Mouse (Mus musculus) kidney, postnatal 0 days (tissue): Measurements from ENCODE around the gene Vwa3a. TPM values are rescaled to one million over a fixed set of nuclear protein-coding genes. Genes with fewer than 3 reads are reported as not detected.

ENCODE experiments used
- ATAC-seq: fragments of 200-750 bp; cut with Nextera tagmentation; replicated peaks from 2 replicates; pipeline ENCODE4 v1.8.0; 2017; ENCODE audit warnings: low read depth, moderate number of reproducible peaks, moderate TSS enrichment, moderate library complexity; ENCODE audit not compliant: low FRiP score
- DNase-seq: peaks from one replicate; pipeline ENCODE4 v3.0.0-alpha.2; 2016; ENCODE audit warnings: low spot score
- H3K27ac ChIP-seq: fragments of 300-500 bp; sonication (generic); 2 replicates; pipeline ENCODE4 v1.5.1; 2014; ENCODE audit warnings: mild to moderate bottlenecking
- H3K27me3 ChIP-seq: fragments of 300-500 bp; sonication (generic); 2 replicates; pipeline ENCODE4 v1.6.1; 2014; ENCODE audit warnings: low read length, mixed read lengths; ENCODE audit not compliant: insufficient read depth
- H3K36me3 ChIP-seq: fragments of 300-500 bp; sonication (generic); 2 replicates; pipeline ENCODE4 v1.6.1; 2014; ENCODE audit warnings: low read length, mixed read lengths; ENCODE audit not compliant: insufficient read depth
- H3K4me1 ChIP-seq: fragments of 300-500 bp; sonication (generic); replicated peaks from 2 replicates; pipeline ENCODE4 v1.6.1; 2014; ENCODE audit warnings: antibody characterized with exemption, low read length, mixed read lengths; ENCODE audit not compliant: insufficient read depth
- H3K4me2 ChIP-seq: fragments of 300-500 bp; sonication (generic); 2 replicates; pipeline ENCODE4 v1.6.1; 2014; ENCODE audit warnings: mild to moderate bottlenecking, low read length, moderate library complexity, mixed read lengths
- H3K4me3 ChIP-seq: fragments of 300-500 bp; sonication (generic); replicated peaks from 2 replicates; pipeline ENCODE4 v1.5.1; 2014; ENCODE audit warnings: low read depth, low read length
- H3K9ac ChIP-seq: fragments of 300-500 bp; sonication (generic); 2 replicates; pipeline ENCODE4 v1.6.1; 2014; ENCODE audit warnings: low read depth, low read length
- H3K9me3 ChIP-seq: fragments of 300-500 bp; sonication (generic); replicated peaks from 2 replicates; pipeline ENCODE4 v1.6.1; 2016; ENCODE audit warnings: low read length, inconsistent platforms, mixed read lengths
- CTCF ChIP-seq: IDR thresholded peaks from 2 replicates; pipeline ENCODE4 v1.5.1; 2016; ENCODE audit warnings: antibody characterized with exemption, low read depth, mild to moderate bottlenecking, moderate library complexity
- WGBS: fragments of 180-500 bp; shearing (Covaris S2); extraction: QIAGEN DNeasy Blood & Tissue Kit; methylation state at CpG from one replicate; pipeline ENCODE4 v1.1.7; 2014; 5-methylcytosine and 5-hydroxymethylcytosine counted together
- polyA plus RNA-seq: library from polyadenylated mRNA; unstranded; fragments of >200 nt; fragmentation: Nextera tagmentation; extraction: Ambion mirVana; gene quantifications from 2 replicates; pipeline ENCODE4 v1.2.1, GENCODE M21; 2015

The Vwa3a gene
- 0.13 and 0.15 TPM in 2 replicates for polyA plus RNA-seq

DNA sequence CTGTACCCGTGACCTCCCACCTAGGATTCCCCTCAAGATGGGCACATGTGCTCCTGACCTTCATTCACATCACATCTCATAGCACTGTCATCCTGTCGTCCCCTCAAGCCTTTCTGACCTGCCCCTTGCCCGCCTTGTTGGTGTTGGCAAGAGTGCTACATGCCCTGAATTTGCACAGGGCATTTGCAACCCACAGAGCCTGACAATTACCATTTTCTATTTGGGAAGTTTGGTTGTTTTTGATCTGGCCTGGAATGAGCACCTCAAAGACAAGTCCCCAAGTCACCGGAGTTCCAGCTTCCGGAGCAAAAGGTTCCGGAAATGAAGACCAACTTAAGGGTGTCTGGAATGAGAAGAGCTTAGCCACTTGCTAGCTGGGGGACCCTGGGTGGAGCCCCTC lies at the start of gene Vwa3a:
Gene Vwa3a (plus strand): TSS at position 301 of the 400 bp plus-strand sequence.
- no peak within 1 kb of the TSS for H3K9ac ChIP-seq
- TF ChIP-seq CTCF: no peak
- no peak within 1 kb of the TSS for H3K4me3 ChIP-seq
- H3K4me2 ChIP-seq: no peak within 1 kb of the TSS
- DNase-seq: no peak
- WGBS: 73% methylated on average over 6 of the region's 6 CpGs
- no peaks in the 10 kb centered on the region for H3K9me3 ChIP-seq
- H3K27me3 ChIP-seq: no peaks in the 10 kb centered on the region
- no peaks in the 10 kb centered on the region for H3K36me3 ChIP-seq
- H3K4me1 ChIP-seq: no peaks in the 10 kb centered on the region
- H3K27ac ChIP-seq: no peak within 1 kb of the TSS
- ATAC-seq: no peak

DNA sequence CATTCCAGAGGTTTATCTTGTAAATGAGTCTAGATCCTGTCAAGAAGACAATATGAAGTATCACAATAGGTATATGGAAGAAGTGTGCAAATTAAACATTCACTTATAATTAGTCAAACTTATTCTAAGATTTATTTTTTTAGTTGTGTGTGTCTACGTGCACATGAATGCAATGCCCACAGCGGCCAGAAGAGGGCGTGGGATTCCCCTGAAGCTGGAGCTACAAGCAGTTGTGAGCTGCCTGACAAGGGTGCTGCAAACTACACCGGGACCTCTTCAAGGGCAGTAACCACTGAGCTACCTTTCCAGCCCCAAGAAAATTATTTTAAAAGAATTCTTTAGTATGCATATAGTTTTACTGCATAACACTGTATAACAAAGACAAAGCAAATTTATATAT lies 48.5 kb upstream of the Vwa3a start:
- Histone ChIP-seq H3K9me3 (no peaks in the 10 kb centered on the region), H3K27ac (no peak overlapping the region), H3K9ac (no peak overlapping the region), H3K4me1 (no peaks in the 10 kb centered on the region), H3K4me3 (no peak overlapping the region), H3K4me2 (no peak overlapping the region), H3K36me3 (no peaks in the 10 kb centered on the region), H3K27me3 (no peaks in the 10 kb centered on the region)
- no peak for DNase-seq
- TF ChIP-seq CTCF: peak; percentile 33; the same call in 1 of the 2 replicates
- WGBS: 78% methylated on average over 4 of the region's 4 CpGs
- no peak for ATAC-seq

- Histone ChIP-seq H3K4me3 (no peak overlapping the region), H3K4me1 (no peaks in the 10 kb centered on the region), H3K9ac (no peak overlapping the region), H3K27ac (no peak overlapping the region), H3K4me2 (no peak overlapping the region), H3K27me3 (no peaks in the 10 kb centered on the region), H3K9me3 (no peaks in the 10 kb centered on the region), H3K36me3 (no peaks in the 10 kb centered on the region)
- TF ChIP-seq CTCF: no peak
- WGBS: 94% methylated on average over 5 of the region's 5 CpGs
- ATAC-seq: no peak
- DNase-seq: no peak
Measured at GRCm38 (mm10) chr7:120693831-120694375, 45.2 kb upstream of the Vwa3a start.

DNA sequence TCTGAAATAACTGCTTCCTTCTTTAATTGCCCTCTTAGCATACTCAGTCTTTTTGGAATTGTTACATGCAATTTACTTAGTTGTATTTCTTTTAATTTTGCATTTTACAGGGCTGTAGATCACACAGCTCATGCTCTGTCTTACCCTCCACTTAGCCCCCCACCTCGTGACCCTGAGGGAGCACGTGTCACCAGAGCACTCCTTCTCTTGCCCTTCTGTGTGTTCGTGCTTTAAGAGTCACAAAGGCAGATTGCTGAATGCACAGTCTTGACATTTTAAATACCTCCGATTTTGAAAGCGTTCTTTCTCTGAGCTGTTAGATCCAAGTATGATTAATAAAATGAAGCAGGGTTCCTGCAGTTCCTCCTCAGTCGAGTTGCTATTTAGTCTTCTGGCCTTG lies 43.9 kb upstream of the Vwa3a start:
- H3K9me3 ChIP-seq: no peaks in the 10 kb centered on the region
- no peaks in the 10 kb centered on the region for H3K36me3 ChIP-seq
- H3K4me3 ChIP-seq: no peak overlapping the region
- ATAC-seq (no peak), DNase-seq (no peak)
- no peak overlapping the region for H3K9ac ChIP-seq
- H3K27me3 ChIP-seq: no peaks in the 10 kb centered on the region
- WGBS: 36% methylated on average over 6 of the region's 6 CpGs
- H3K4me1 ChIP-seq: no peaks in the 10 kb centered on the region
- no peak overlapping the region for H3K27ac ChIP-seq
- no peak overlapping the region for H3K4me2 ChIP-seq
- TF ChIP-seq CTCF: no peak

- H3K9ac ChIP-seq: no peak overlapping the region
- H3K27me3 ChIP-seq: no peaks in the 10 kb centered on the region
- no peak for TF ChIP-seq CTCF
- H3K4me1 ChIP-seq: no peaks in the 10 kb centered on the region
- H3K36me3 ChIP-seq: no peaks in the 10 kb centered on the region
- no peak for DNase-seq
- no peaks in the 10 kb centered on the region for H3K9me3 ChIP-seq
- ATAC-seq: no peak
- H3K4me2 ChIP-seq: no peak overlapping the region
- no peak overlapping the region for H3K4me3 ChIP-seq
- WGBS: 91% methylated on average over 1 of the region's 1 CpGs
- H3K27ac ChIP-seq: no peak overlapping the region
Measured at GRCm38 (mm10) chr7:120695641-120696040, 43.5 kb upstream of the Vwa3a start.

DNA sequence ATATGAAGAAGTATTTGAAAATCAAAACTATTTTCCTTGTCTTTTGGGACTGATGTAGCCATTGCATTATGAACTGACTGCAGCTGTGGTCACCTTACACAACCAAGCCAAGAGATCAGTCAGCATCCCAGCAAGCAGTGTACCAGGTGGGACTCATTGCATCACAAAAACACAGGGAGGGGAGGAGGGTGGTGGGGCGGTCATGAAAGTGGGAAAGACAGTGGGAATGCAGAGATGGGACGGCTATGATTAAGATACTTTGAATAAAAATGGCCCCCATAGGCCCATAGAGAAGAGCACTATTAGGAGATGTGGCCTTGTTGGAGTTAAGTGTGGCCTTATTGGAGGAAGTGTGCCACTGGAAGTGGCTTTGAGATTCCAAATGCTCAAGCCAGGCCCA lies 42.8 kb upstream of the Vwa3a start:
- no peaks in the 10 kb centered on the region for H3K4me1 ChIP-seq
- no peak for TF ChIP-seq CTCF
- H3K36me3 ChIP-seq: no peaks in the 10 kb centered on the region
- H3K4me3 ChIP-seq: no peak overlapping the region
- no peak overlapping the region for H3K27ac ChIP-seq
- H3K27me3 ChIP-seq: no peaks in the 10 kb centered on the region
- H3K9me3 ChIP-seq: no peaks in the 10 kb centered on the region
- ATAC-seq (no peak), DNase-seq (no peak)
- 93% methylated on average over 2 of the region's 2 CpGs for WGBS
- no peak overlapping the region for H3K4me2 ChIP-seq
- no peak overlapping the region for H3K9ac ChIP-seq

DNA sequence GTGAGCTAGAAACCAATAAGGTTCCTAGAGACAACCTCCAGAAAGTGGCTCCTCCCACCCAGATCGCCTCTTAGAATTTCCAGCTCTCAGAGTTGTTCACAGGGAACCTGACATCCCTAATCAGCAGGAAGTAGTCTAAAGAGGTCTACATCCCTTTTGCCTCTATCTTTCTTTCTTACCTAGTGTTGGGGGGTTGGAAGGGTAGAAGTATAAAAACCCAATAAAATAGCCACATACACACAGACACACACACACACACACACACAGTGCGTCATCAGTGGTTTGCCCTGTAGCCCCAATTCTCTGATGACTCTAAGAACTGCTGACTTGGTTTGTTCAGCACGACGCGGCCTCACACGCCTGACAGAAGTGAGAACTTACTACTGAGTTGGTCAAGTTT lies 39.5 kb upstream of the Vwa3a start:
- Histone ChIP-seq H3K4me1 (no peaks in the 10 kb centered on the region), H3K9me3 (no peaks in the 10 kb centered on the region), H3K27ac (no peak overlapping the region), H3K4me3 (no peak overlapping the region), H3K27me3 (no peaks in the 10 kb centered on the region), H3K36me3 (no peaks in the 10 kb centered on the region), H3K9ac (no peak overlapping the region), H3K4me2 (no peak overlapping the region)
- TF ChIP-seq CTCF: no peak
- DNase-seq: no peak
- WGBS: 73% methylated on average over 6 of the region's 6 CpGs
- ATAC-seq: no peak
